Comparison of ENCODE assay signal across 21 mouse cellular contexts in the genomic region with DNA sequence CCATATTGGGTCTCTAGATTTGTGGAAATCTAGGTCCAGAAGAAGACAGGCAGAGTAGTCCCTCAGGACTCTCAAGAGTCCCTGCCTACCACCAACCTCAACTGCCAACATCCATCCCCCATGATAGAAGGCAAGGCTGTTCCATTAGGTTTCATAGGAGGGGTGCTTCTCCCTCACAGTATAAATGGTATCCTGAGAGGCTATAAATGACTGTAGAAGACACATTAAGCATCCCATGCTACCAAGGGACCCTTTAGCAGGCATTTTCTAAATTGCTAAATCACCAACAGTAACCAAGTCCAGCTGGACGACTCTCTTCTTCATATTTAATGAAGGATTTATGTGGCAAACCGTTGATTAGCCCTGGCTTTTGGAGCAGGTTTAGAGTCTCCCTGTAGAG.
A peak's percentile ranks its signal among the peaks of the same experiment; 100 is the strongest.
DNase-seq lines count a peak whose midpoint lies in the region; ATAC-seq lines count a peak whose summit lies in the region.
"Had no signal": no experiment of that assay in that cellular context is flagged by ENCODE, and none has a peak within 500 bp of the region (broad histone marks: within the 10 kb centered on the region; RNA-seq: fewer than 3 reads in every experiment).

No protein-coding gene starts in this region.

- no peaks in the 10 kb centered on the region for H3K36me3 ChIP-seq in hindbrain, embryonic 13.5 days
- no peaks in the 10 kb centered on the region for H3K36me3 ChIP-seq in hindbrain, embryonic 10.5 days
- no peaks in the 10 kb centered on the region for H3K36me3 ChIP-seq in neural tube, embryonic 13.5 days
- H3K36me3 ChIP-seq in neural tube, embryonic 14.5 days (ENCODE audit: control insufficient read depth, insufficient read depth, low read length), result no peaks in the 10 kb centered on the region
- H3K36me3 ChIP-seq in neural tube, embryonic 15.5 days, result no peaks in the 10 kb centered on the region
- H3K36me3 ChIP-seq: G1E had no signal

- DNase-seq in hindbrain, embryonic 10.5 days (ENCODE audit: low spot score), result no peak
- no peak for DNase-seq in neural tube, embryonic 10.5 days (ENCODE audit: extremely low spot score, low spot score)
- DNase-seq: adrenal gland, adult 2 months; adrenal gland, adult 8-10 months; adrenal gland, postnatal 10 days; adrenal gland, postnatal 14 days; adrenal gland, postnatal 25 days; adrenal gland, postnatal 36 days; B cell, adult 2 months; cerebellum, adult 11 months; cerebellum, adult 11-12 months; cerebellum, adult 18-20 months had no signal

- H3K27ac ChIP-seq in hindbrain, embryonic 13.5 days, result no peak overlapping the region
- no peak overlapping the region for H3K27ac ChIP-seq in hindbrain, embryonic 10.5 days
- H3K27ac ChIP-seq in neural tube, embryonic 13.5 days (replicated peaks), result no peak overlapping the region
- H3K27ac ChIP-seq in neural tube, embryonic 14.5 days (ENCODE audit: low read depth, low read length), result no peak overlapping the region
- no peak overlapping the region for H3K27ac ChIP-seq in neural tube, embryonic 15.5 days (replicated peaks)

- H3K27me3 ChIP-seq in hindbrain, embryonic 13.5 days, result no peaks in the 10 kb centered on the region
- no peaks in the 10 kb centered on the region for H3K27me3 ChIP-seq in hindbrain, embryonic 10.5 days (ENCODE audit: insufficient read depth, poor library complexity, severe bottlenecking)
- no peaks in the 10 kb centered on the region for H3K27me3 ChIP-seq in neural tube, embryonic 13.5 days
- no peaks in the 10 kb centered on the region for H3K27me3 ChIP-seq in neural tube, embryonic 14.5 days (ENCODE audit: control insufficient read depth, insufficient read depth, low read length)
- no peaks in the 10 kb centered on the region for H3K27me3 ChIP-seq in neural tube, embryonic 15.5 days (replicated peaks)
- H3K27me3 ChIP-seq: CH12.LX, Patski had no signal

- H3K9me3 ChIP-seq in hindbrain, embryonic 13.5 days, result no peaks in the 10 kb centered on the region
- no peaks in the 10 kb centered on the region for H3K9me3 ChIP-seq in hindbrain, embryonic 10.5 days
- no peaks in the 10 kb centered on the region for H3K9me3 ChIP-seq in neural tube, embryonic 13.5 days
- no peaks in the 10 kb centered on the region for H3K9me3 ChIP-seq in neural tube, embryonic 14.5 days (ENCODE audit: control insufficient read depth, low read length)
- no peaks in the 10 kb centered on the region for H3K9me3 ChIP-seq in neural tube, embryonic 15.5 days (replicated peaks)
- H3K9me3 ChIP-seq: G1E had no signal

- no peaks in the 10 kb centered on the region for H3K4me1 ChIP-seq in hindbrain, embryonic 13.5 days (replicated peaks)
- no peaks in the 10 kb centered on the region for H3K4me1 ChIP-seq in hindbrain, embryonic 10.5 days (replicated peaks)
- H3K4me1 ChIP-seq in neural tube, embryonic 13.5 days (replicated peaks), result no peaks in the 10 kb centered on the region
- no peaks in the 10 kb centered on the region for H3K4me1 ChIP-seq in neural tube, embryonic 14.5 days (ENCODE audit: control insufficient read depth, insufficient read depth, low read length)
- H3K4me1 ChIP-seq in neural tube, embryonic 15.5 days, result no peaks in the 10 kb centered on the region

- 0 out of 2 replicates have a peak, but pooled peaks have one; percentile 24 for ATAC-seq in hindbrain, embryonic 13.5 days (ENCODE audit: low FRiP score)
- ATAC-seq in neural tube, embryonic 13.5 days (ENCODE audit: low read depth), result peak; percentile 67; the same call in 1 of the 2 replicates
- ATAC-seq in neural tube, embryonic 14.5 days (ENCODE audit: low read depth), result peak; percentile 77
- no peak for ATAC-seq in neural tube, embryonic 15.5 days (ENCODE audit: low FRiP score)
- ATAC-seq: activated CD4-positive, CD25-positive, alpha-beta regulatory T cell, adult 4 months; CD4-positive, CD25-positive, alpha-beta regulatory T cell, adult 4 months; Patski had no signal

- H3K4me3 ChIP-seq in hindbrain, embryonic 13.5 days, result no peak overlapping the region
- no peak overlapping the region for H3K4me3 ChIP-seq in hindbrain, embryonic 10.5 days
- no peak overlapping the region for H3K4me3 ChIP-seq in neural tube, embryonic 13.5 days
- no peak overlapping the region for H3K4me3 ChIP-seq in neural tube, embryonic 14.5 days (ENCODE audit: low read depth, low read length)
- H3K4me3 ChIP-seq in neural tube, embryonic 15.5 days (replicated peaks), result no peak overlapping the region

- no peak overlapping the region for H3K9ac ChIP-seq in hindbrain, embryonic 13.5 days
- H3K9ac ChIP-seq in neural tube, embryonic 13.5 days, result no peak overlapping the region
- H3K9ac ChIP-seq in neural tube, embryonic 14.5 days (replicated peaks; ENCODE audit: low read depth, low read length), result no peak overlapping the region
- no peak overlapping the region for H3K9ac ChIP-seq in neural tube, embryonic 15.5 days (replicated peaks)

- H3K4me2 ChIP-seq in hindbrain, embryonic 13.5 days, result no peak overlapping the region
- no peak overlapping the region for H3K4me2 ChIP-seq in neural tube, embryonic 13.5 days
- H3K4me2 ChIP-seq in neural tube, embryonic 14.5 days (ENCODE audit: low read depth, low read length), result no peak overlapping the region
- H3K4me2 ChIP-seq in neural tube, embryonic 15.5 days, result no peak overlapping the region

- 59% methylated on average over 2 of the region's 2 CpGs for WGBS in hindbrain, embryonic 13.5 days
- WGBS in hindbrain, embryonic 10.5 days, result 76% methylated on average over 2 of the region's 2 CpGs
- WGBS in neural tube, embryonic 13.5 days, result 35% methylated on average over 2 of the region's 2 CpGs
- WGBS in neural tube, embryonic 14.5 days, result 20% methylated on average over 2 of the region's 2 CpGs
- WGBS in neural tube, embryonic 15.5 days, result 32% methylated on average over 2 of the region's 2 CpGs
